Mouse (Mus musculus) lung, embryonic 14.5 days (tissue): ENCODE measurements around the gene Dact2. TPM values are rescaled to one million over a fixed set of nuclear protein-coding genes. Genes with fewer than 3 reads are reported as not detected.

Source experiments
- ATAC-seq: fragments of 200-750 bp; cut with Nextera tagmentation; 2 replicates; pipeline ENCODE4 v1.8.0; 2017; ENCODE audit warnings: mild to moderate bottlenecking, moderate TSS enrichment, moderate library complexity; ENCODE audit not compliant: insufficient read depth
- DNase-seq: peaks from one replicate; pipeline ENCODE4 v3.0.0-alpha.2; 2015
- H3K27ac ChIP-seq: fragments of 300-500 bp; sonication (generic); 2 replicates; pipeline ENCODE4 v1.5.1; 2014; ENCODE audit warnings: low read depth, mild to moderate bottlenecking, moderate library complexity
- H3K27me3 ChIP-seq: fragments of 300-500 bp; sonication (generic); 2 replicates; pipeline ENCODE4 v1.6.1; 2014; ENCODE audit warnings: low read length, control low read depth; ENCODE audit not compliant: insufficient read depth
- H3K36me3 ChIP-seq: fragments of 300-500 bp; sonication (generic); 2 replicates; pipeline ENCODE4 v1.6.1; 2014; ENCODE audit warnings: control low read depth; ENCODE audit not compliant: insufficient read depth
- H3K4me1 ChIP-seq: fragments of 300-500 bp; sonication (generic); 2 replicates; pipeline ENCODE4 v1.6.1; 2014; ENCODE audit warnings: antibody characterized with exemption, control low read depth; ENCODE audit not compliant: insufficient read depth
- H3K4me2 ChIP-seq: fragments of 300-500 bp; sonication (generic); 2 replicates; pipeline ENCODE4 v1.6.1; 2014; ENCODE audit warnings: mild to moderate bottlenecking
- H3K4me3 ChIP-seq: fragments of 300-500 bp; sonication (generic); 2 replicates; pipeline ENCODE4 v1.5.1; 2014; ENCODE audit warnings: low read depth, low read length
- H3K9ac ChIP-seq: fragments of 300-500 bp; sonication (generic); 2 replicates; pipeline ENCODE4 v1.6.1; 2014
- H3K9me3 ChIP-seq: fragments of 300-500 bp; sonication (generic); 2 replicates; pipeline ENCODE4 v1.6.1; 2016; ENCODE audit warnings: low read depth, low read length, control low read depth
- CTCF ChIP-seq: IDR thresholded peaks from 2 replicates; pipeline ENCODE4 v1.5.1; 2016; ENCODE audit warnings: antibody characterized with exemption, low read depth
- WGBS: fragments of 180-500 bp; shearing (Covaris S2); extraction: QIAGEN DNeasy Blood & Tissue Kit; methylation state at CpG from one replicate; pipeline ENCODE4 v1.1.7; 2014; 5-methylcytosine and 5-hydroxymethylcytosine counted together
- polyA plus RNA-seq: library from polyadenylated mRNA; unstranded; fragments of >200 nt; fragmentation: Nextera tagmentation; extraction: Ambion mirVana; gene quantifications from 2 replicates; pipeline ENCODE4 v1.2.1, GENCODE M21; 2014

Gene Dact2
- polyA plus RNA-seq, 1 experiment from 2014 or later, result 7.5 TPM

DNA sequence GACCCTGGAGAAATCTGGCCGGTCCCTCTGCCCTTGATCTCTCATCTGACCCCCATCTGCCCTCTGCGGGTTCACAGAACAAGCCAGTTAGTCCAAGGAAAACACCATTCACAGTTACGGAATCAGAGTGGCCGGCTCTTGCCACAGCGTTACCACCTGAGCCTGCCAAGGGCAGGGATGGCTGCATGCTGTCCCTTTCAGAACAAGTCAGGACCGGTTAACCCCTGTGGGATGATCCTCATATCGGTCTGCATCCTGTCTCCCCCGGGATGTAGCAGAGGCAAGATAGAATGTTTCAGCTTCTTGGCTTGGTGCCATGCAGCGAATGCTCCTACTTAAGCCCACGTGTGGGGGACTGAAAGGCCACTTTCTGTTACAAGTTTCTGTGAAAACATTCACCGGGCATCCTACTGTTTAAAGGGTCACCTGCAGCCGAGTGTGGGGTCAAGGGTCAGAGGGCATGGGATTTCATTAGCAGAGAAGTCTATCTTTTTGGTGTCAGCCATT lies 2.8 kb downstream of the Dact2 start:
- Histone ChIP-seq H3K27me3 (peaks cover 43% of the 10 kb centered on the region), H3K9ac (no peak overlapping the region; the same call in 1 of the 2 replicates), H3K9me3 (no peaks in the 10 kb centered on the region), H3K36me3 (peaks cover 13% of the 10 kb centered on the region; the same call in 1 of the 2 replicates), H3K4me3 (peak overlapping the region; percentile 63), H3K27ac (peak overlapping the region; percentile 63; the same call in 1 of the 2 replicates), H3K4me2 (peak overlapping the region; percentile 82), H3K4me1 (peaks cover 3% of the 10 kb centered on the region)
- WGBS, result 8% methylated on average over 12 of the region's 12 CpGs
- DNase-seq (peak; percentile 79), ATAC-seq (no peak)
- no peak for TF ChIP-seq CTCF

DNA sequence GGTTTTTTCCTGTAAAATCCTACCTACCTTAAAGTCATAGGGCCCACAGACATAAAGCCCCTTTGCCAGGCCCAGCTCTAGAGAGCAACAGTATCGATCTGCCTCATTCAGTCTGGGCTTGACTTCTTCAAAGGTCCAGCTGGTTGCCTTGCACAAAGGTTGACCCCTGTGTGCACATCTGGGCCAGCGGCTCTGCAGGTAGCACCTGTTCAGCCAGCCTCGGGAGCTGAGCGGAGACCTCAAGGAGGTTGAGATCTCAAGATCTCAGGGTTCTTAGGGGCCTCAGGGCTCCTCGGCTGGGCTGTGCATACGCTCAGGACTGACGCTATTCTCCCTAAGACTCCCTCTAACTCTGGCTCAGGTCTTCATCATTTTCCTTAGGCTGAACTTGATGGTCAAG lies 3.9 kb downstream of the Dact2 start:
- DNase-seq (no peak), ATAC-seq (no peak)
- 80% methylated on average over 7 of the region's 7 CpGs for WGBS
- Histone ChIP-seq H3K4me2 (peak overlapping the region; percentile 82; the same call in 1 of the 2 replicates), H3K27ac (peak overlapping the region; percentile 30), H3K9me3 (no peaks in the 10 kb centered on the region), H3K9ac (no peak overlapping the region), H3K4me3 (no peak overlapping the region), H3K36me3 (peaks cover 17% of the 10 kb centered on the region; the same call in 1 of the 2 replicates), H3K27me3 (peaks cover 42% of the 10 kb centered on the region), H3K4me1 (peaks cover 3% of the 10 kb centered on the region)
- no peak for TF ChIP-seq CTCF

DNA sequence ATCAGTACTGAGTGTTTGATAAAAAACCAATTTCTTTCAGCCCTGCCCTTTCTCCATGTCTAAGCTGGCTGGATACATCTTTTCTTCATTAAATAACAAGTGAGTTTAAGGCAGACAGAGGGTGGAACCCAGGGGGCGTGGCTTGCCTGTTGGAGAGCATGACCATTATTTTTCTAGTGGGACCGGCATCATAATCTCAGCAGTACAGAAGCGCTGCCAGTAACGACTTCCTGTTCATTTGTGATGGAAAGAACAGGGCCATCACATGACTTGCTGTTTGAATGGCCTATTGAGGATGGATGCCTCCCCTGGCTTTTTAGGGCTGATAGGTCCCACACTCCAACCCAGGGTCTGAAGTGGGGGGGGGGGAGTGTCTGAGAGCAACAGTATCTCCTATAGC lies 4.5 kb downstream of the Dact2 start:
- Histone ChIP-seq H3K9ac (no peak overlapping the region), H3K4me3 (no peak overlapping the region), H3K27ac (no peak overlapping the region), H3K4me1 (peaks cover 3% of the 10 kb centered on the region), H3K9me3 (no peaks in the 10 kb centered on the region), H3K4me2 (no peak overlapping the region), H3K36me3 (peaks cover 17% of the 10 kb centered on the region; the same call in 1 of the 2 replicates), H3K27me3 (peaks cover 36% of the 10 kb centered on the region)
- ATAC-seq (no peak), DNase-seq (peak; percentile 23)
- 35% methylated on average over 4 of the region's 4 CpGs for WGBS
- no peak for TF ChIP-seq CTCF

DNA sequence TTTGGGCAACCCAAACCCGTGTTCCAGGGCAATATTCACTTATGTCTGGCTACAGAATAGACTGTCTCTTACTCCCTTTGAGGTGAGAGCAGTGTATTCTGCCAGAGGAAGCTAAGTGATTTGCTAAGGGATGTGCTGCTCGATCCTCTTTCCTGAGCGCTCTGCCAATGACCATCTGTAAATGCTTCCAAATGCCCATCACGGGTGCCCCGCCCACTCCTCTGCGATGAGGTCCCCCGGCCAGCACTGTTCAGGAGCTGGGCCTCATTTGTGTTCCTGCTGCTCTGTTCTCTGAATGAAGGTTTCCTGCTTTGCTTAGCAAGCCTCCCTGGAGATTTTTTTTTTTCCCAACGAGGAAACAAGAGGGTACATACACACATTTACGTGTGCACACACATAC lies 11.2 kb downstream of the Dact2 start:
- Histone ChIP-seq H3K4me3 (no peak overlapping the region), H3K36me3 (peaks cover 17% of the 10 kb centered on the region; the same call in 1 of the 2 replicates), H3K9ac (no peak overlapping the region), H3K27ac (no peak overlapping the region), H3K9me3 (no peaks in the 10 kb centered on the region), H3K4me2 (no peak overlapping the region), H3K27me3 (no peaks in the 10 kb centered on the region), H3K4me1 (no peaks in the 10 kb centered on the region)
- 60% methylated on average over 9 of the region's 9 CpGs for WGBS
- DNase-seq (no peak), ATAC-seq (no peak)
- TF ChIP-seq CTCF, result no peak

DNA sequence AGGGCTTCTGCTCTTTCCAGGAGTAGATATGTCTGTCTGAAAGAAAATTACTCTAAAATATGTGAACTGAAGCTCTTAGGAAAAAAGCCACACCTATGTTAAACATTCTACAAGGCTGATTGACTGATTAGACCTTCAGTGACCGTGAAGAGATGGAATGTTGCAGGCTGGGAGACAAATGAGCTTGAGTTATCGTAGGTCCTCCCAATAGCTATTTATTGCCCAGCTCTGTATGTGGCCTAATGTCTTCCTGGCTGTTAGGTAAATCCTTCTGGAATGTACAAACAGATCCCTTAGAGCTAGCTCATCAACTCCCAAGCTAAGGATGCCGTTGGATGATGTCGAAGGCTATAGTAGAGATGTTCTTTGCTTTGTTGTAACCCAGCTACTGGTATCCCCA lies 11.7 kb downstream of the Dact2 start:
- no peaks in the 10 kb centered on the region for H3K4me1 ChIP-seq
- no peaks in the 10 kb centered on the region for H3K9me3 ChIP-seq
- H3K4me2 ChIP-seq, result no peak overlapping the region
- TF ChIP-seq CTCF, result no peak
- no peak for ATAC-seq
- H3K4me3 ChIP-seq, result no peak overlapping the region
- H3K27ac ChIP-seq, result no peak overlapping the region
- no peaks in the 10 kb centered on the region for H3K27me3 ChIP-seq
- 50% methylated on average over 4 of the region's 4 CpGs for WGBS
- no peak overlapping the region for H3K9ac ChIP-seq
- H3K36me3 ChIP-seq, result 0 out of 2 replicates have a peak, but pooled peaks cover 12% of the 10 kb centered on the region
- DNase-seq, result no peak

DNA sequence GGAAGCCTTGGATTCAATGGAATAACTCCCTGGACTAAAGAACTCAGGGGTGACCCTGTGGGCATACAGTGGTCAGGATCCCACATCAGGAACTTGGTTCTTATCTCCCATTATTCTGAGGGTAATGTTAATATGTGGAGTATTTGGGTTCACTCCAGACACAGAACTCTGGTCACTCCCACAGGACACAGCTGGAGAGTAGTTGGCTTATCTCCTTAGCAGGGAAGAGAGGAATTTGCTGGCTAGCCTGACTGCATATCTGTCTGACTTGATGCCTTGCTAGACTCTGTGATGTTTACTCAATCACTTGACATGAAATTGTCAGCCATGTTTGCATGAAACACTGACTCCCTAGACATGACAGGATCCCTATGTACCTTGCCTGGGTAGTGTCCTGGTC lies 15.6 kb downstream of the Dact2 start:
- Histone ChIP-seq H3K27ac (no peak overlapping the region), H3K36me3 (no peaks in the 10 kb centered on the region), H3K4me2 (no peak overlapping the region), H3K4me3 (no peak overlapping the region), H3K9me3 (no peaks in the 10 kb centered on the region), H3K9ac (no peak overlapping the region), H3K4me1 (no peaks in the 10 kb centered on the region), H3K27me3 (no peaks in the 10 kb centered on the region)
- DNase-seq (peak; percentile 48), ATAC-seq (peak; percentile 24; the same call in 1 of the 2 replicates)
- no peak for TF ChIP-seq CTCF

DNA sequence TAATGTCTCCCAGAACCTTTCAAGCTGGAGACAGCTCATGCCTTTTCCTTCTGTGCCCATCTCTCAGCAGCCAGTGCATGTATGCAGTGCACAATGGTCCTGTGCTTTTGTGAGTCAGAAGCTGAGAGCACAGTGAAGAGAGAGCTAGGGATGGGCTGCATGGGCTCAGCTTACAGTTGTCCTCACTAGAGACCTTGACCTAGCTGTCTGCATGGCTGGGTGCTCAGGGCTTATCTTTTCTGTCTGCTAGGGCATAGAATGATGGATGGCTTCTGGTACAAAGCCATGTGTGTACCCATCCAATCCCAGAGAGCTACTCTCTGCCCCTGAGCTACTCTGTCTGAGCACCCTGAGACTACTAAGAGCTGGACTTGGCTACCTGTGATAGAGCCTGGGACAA lies 17.0 kb downstream of the Dact2 start:
- Histone ChIP-seq H3K4me3 (no peak overlapping the region), H3K4me2 (no peak overlapping the region), H3K9me3 (no peaks in the 10 kb centered on the region), H3K36me3 (no peaks in the 10 kb centered on the region), H3K9ac (no peak overlapping the region), H3K27ac (no peak overlapping the region), H3K4me1 (no peaks in the 10 kb centered on the region), H3K27me3 (no peaks in the 10 kb centered on the region)
- DNase-seq, result no peak
- no peak for ATAC-seq
- TF ChIP-seq CTCF, result no peak
